Mouse (Mus musculus): ENCODE measurements around the gene Nr4a1. TPM values are rescaled to one million over a fixed set of nuclear protein-coding genes. Genes with fewer than 3 reads are reported as not detected.

Nr4a1 gene
- total and polyA plus RNA-seq, 3 experiments = 0.60 to 1.6 (median 0.89) TPM

DNA sequence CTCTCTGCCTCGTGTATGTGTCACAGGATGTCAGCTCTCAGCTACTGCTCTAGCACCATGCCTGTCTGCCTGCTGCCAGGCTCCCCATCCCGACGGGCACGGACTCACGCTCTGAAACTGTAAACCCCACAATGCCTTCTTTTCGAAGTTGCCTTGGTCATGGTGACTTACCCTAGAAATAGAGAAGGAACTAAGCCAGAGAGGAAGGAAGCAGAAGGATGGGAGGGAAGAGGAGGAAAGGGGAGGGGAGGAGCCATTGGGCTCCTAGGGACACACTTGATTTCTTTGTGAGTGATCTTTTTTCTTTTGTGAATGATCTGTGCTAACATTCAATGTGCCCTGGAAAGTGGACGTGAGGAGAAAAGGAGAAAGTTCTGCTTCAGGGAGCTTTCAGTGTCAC, 43.9 kb downstream of the Nr4a1 start:
- H3K4me1 ChIP-seq (ENCODE audit: control insufficient read depth in 1 of 2, insufficient read depth in 2 of 2) = peaks cover 2 to 3% of the 10 kb centered on the region in 2 experiments; a peak in 1 of 4 replicates
- peaks cover 0 to 8% of the 10 kb centered on the region in 2 experiments for H3K36me3 ChIP-seq (replicated peaks in 1 of 2; ENCODE audit: control insufficient read depth in 1 of 2, insufficient read depth in 1 of 2, low read length in 1 of 2)
- H3K27ac ChIP-seq (ENCODE audit: insufficient read depth, low read depth) = no peak overlapping the region
- H3K9me3 ChIP-seq (replicated peaks; ENCODE audit: low read length) = no peaks in the 10 kb centered on the region
- dilution Hi-C loops (cut with MboI; ENCODE audit: extremely low pct_ligation_motif_present, extremely low pct_unique_long_range_greater_than_20kb, low sequenced_read_pairs) = no loop called here
- H3K4me3 ChIP-seq (replicated peaks in 1 of 3; ENCODE audit: low read depth in 2 of 3, low read length in 2 of 3, poor library complexity in 1 of 3) = no peak overlapping the region
- in situ Hi-C loops (cut with MboI; ENCODE audit: low pct_ligation_motif_present, low pct_unique_long_range_greater_than_20kb, low sequenced_read_pairs) = no loop called here
- DNase-seq (ENCODE audit: extremely low read depth) = no peak
- TF ChIP-seq ELF1 (IDR thresholded peaks at IDR 0.05; ENCODE audit: low read depth, low read length) = no peak
- no peak for TF ChIP-seq TCF12 (IDR thresholded peaks at IDR 0.05; ENCODE audit: low read depth, low read length)
- no peak for TF ChIP-seq KAT2A (IDR thresholded peaks at IDR 0.05; ENCODE audit: insufficient replicate concordance, low read length)
- no peak for TF ChIP-seq SMC3 (IDR thresholded peaks at IDR 0.05; ENCODE audit: low read depth, low read length)
- no peak for TF ChIP-seq MEF2A (IDR thresholded peaks at IDR 0.05; ENCODE audit: borderline replicate concordance, low read depth, low read length)
- no peak for TF ChIP-seq ETS1 (conservative IDR thresholded peaks at IDR 0.05; ENCODE audit: low read depth, low read length)
- TF ChIP-seq CHD2 (IDR thresholded peaks at IDR 0.05; ENCODE audit: low read length) = no peak
- no peak for TF ChIP-seq POLR2A (IDR thresholded peaks at IDR 0.05; ENCODE audit: low read depth, low read length)
- no peak for TF ChIP-seq ZMIZ1 (IDR thresholded peaks at IDR 0.05; ENCODE audit: low read depth, low read length)
- no peak for TF ChIP-seq CTCF (conservative IDR thresholded peaks at IDR 0.05 in 1 of 2, IDR thresholded peaks at IDR 0.05 in 1 of 2; ENCODE audit: low read depth in 2 of 2, low read length in 2 of 2)
- no peak for TF ChIP-seq RCOR1 (conservative IDR thresholded peaks at IDR 0.05; ENCODE audit: low read depth, low read length)
- TF ChIP-seq MYC (IDR thresholded peaks at IDR 0.05; ENCODE audit: low read depth, low read length) = no peak
- TF ChIP-seq SIN3A (IDR thresholded peaks at IDR 0.05; ENCODE audit: low read length) = no peak
- no peak for TF ChIP-seq POLR2AphosphoS2 (IDR thresholded peaks at IDR 0.05; ENCODE audit: low read depth, low read length)
- TF ChIP-seq MAZ (IDR thresholded peaks at IDR 0.05; ENCODE audit: low read depth, low read length) = no peak
- TF ChIP-seq TBP (conservative IDR thresholded peaks at IDR 0.05; ENCODE audit: low read depth, low read length) = no peak
- no peak for TF ChIP-seq EP300 (IDR thresholded peaks at IDR 0.05; ENCODE audit: low read length)
- no peaks in the 10 kb centered on the region for H3K79me2 ChIP-seq (replicated peaks; ENCODE audit: control insufficient read depth, extremely low read depth, insufficient read depth, poor library complexity, severe bottlenecking)
- no peak overlapping the region for H3K4me2 ChIP-seq (ENCODE audit: insufficient read depth, low read depth, poor library complexity, severe bottlenecking)
- H3K27me3 ChIP-seq (replicated peaks) = no peaks in the 10 kb centered on the region
- no peak overlapping the region for H3K9ac ChIP-seq (ENCODE audit: insufficient read depth, low read depth)

DNA sequence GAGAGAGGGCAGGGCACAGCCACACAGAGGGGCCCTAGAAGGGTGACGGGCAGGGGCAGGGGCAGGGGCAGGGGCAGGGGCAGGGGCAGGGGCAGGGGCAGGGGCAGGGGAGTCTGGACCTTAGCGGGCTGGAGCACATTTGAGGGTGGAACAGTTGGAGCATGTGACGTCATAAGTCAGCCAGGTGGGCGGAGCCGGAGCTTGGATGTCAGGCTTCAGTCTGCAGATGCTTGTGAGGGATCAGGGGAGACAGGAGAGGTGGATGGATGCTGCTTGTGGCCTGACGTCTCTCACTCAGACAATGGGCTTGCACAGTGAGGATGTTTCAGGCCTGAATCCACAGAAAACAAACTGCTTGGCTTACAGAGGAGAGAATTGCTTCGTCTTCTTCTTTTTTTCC, 44.5 kb downstream of the Nr4a1 start:
- H3K79me2 ChIP-seq (replicated peaks; ENCODE audit: control insufficient read depth, extremely low read depth, insufficient read depth, poor library complexity, severe bottlenecking) = no peaks in the 10 kb centered on the region
- in situ Hi-C loops (cut with MboI; ENCODE audit: low pct_ligation_motif_present, low pct_unique_long_range_greater_than_20kb, low sequenced_read_pairs) = no loop called here
- no peak overlapping the region for H3K4me2 ChIP-seq (ENCODE audit: insufficient read depth, low read depth, poor library complexity, severe bottlenecking)
- no peak for DNase-seq (ENCODE audit: extremely low read depth)
- H3K4me1 ChIP-seq (ENCODE audit: control insufficient read depth in 1 of 2, insufficient read depth in 2 of 2) = 0 out of 4 replicates have a peak, but pooled peaks cover 0 to 3% of the 10 kb centered on the region in 2 experiments
- no peaks in the 10 kb centered on the region for H3K27me3 ChIP-seq (replicated peaks)
- H3K4me3 ChIP-seq (replicated peaks in 1 of 3; ENCODE audit: low read depth in 2 of 3, low read length in 2 of 3, poor library complexity in 1 of 3) = no peak overlapping the region
- dilution Hi-C loops (cut with MboI; ENCODE audit: extremely low pct_ligation_motif_present, extremely low pct_unique_long_range_greater_than_20kb, low sequenced_read_pairs) = no loop called here
- H3K36me3 ChIP-seq (replicated peaks in 1 of 2; ENCODE audit: control insufficient read depth in 1 of 2, insufficient read depth in 1 of 2, low read length in 1 of 2) = peaks cover 0 to 4% of the 10 kb centered on the region in 2 experiments
- no peak overlapping the region for H3K9ac ChIP-seq (ENCODE audit: insufficient read depth, low read depth)
- TF ChIP-seq ELF1 (IDR thresholded peaks at IDR 0.05; ENCODE audit: low read depth, low read length) = no peak
- TF ChIP-seq ZMIZ1 (IDR thresholded peaks at IDR 0.05; ENCODE audit: low read depth, low read length) = no peak
- TF ChIP-seq IRF4 (IDR thresholded peaks at IDR 0.05; ENCODE audit: low read depth, low read length) = no peak
- TF ChIP-seq PAX5 (IDR thresholded peaks at IDR 0.05; ENCODE audit: low read length) = no peak
- no peak for TF ChIP-seq POLR2A (IDR thresholded peaks at IDR 0.05; ENCODE audit: low read depth, low read length)
- TF ChIP-seq RCOR1 (conservative IDR thresholded peaks at IDR 0.05; ENCODE audit: low read depth, low read length) = no peak
- no peak for TF ChIP-seq KAT2A (IDR thresholded peaks at IDR 0.05; ENCODE audit: insufficient replicate concordance, low read length)
- TF ChIP-seq CTCF (conservative IDR thresholded peaks at IDR 0.05 in 1 of 2, IDR thresholded peaks at IDR 0.05 in 1 of 2; ENCODE audit: low read depth in 2 of 2, low read length in 2 of 2) = no peak
- TF ChIP-seq MAFK (IDR thresholded peaks at IDR 0.05; ENCODE audit: insufficient replicate concordance, low read length) = no peak
- TF ChIP-seq USF1 (IDR thresholded peaks at IDR 0.05; ENCODE audit: low read depth, low read length) = no peak
- no peak for TF ChIP-seq GABPA (IDR thresholded peaks at IDR 0.05; ENCODE audit: insufficient replicate concordance, low read depth, low read length)
- TF ChIP-seq RAD21 (IDR thresholded peaks at IDR 0.05; ENCODE audit: low read depth, low read length) = no peak
- TF ChIP-seq JUND (conservative IDR thresholded peaks at IDR 0.05; ENCODE audit: low read depth, low read length) = no peak
- no peak for TF ChIP-seq ZKSCAN1 (IDR thresholded peaks at IDR 0.05; ENCODE audit: borderline replicate concordance, low read depth, low read length)
- no peak for TF ChIP-seq TCF12 (IDR thresholded peaks at IDR 0.05; ENCODE audit: low read depth, low read length)
- TF ChIP-seq CHD2 (IDR thresholded peaks at IDR 0.05; ENCODE audit: low read length) = no peak
- no peak overlapping the region for H3K27ac ChIP-seq (ENCODE audit: insufficient read depth, low read depth)
- H3K9me3 ChIP-seq (replicated peaks; ENCODE audit: low read length) = peaks cover 5% of the 10 kb centered on the region

Measured in CH12.LX (cell line).